Mouse (Mus musculus): ENCODE results near the gene Birc2.

DNA sequence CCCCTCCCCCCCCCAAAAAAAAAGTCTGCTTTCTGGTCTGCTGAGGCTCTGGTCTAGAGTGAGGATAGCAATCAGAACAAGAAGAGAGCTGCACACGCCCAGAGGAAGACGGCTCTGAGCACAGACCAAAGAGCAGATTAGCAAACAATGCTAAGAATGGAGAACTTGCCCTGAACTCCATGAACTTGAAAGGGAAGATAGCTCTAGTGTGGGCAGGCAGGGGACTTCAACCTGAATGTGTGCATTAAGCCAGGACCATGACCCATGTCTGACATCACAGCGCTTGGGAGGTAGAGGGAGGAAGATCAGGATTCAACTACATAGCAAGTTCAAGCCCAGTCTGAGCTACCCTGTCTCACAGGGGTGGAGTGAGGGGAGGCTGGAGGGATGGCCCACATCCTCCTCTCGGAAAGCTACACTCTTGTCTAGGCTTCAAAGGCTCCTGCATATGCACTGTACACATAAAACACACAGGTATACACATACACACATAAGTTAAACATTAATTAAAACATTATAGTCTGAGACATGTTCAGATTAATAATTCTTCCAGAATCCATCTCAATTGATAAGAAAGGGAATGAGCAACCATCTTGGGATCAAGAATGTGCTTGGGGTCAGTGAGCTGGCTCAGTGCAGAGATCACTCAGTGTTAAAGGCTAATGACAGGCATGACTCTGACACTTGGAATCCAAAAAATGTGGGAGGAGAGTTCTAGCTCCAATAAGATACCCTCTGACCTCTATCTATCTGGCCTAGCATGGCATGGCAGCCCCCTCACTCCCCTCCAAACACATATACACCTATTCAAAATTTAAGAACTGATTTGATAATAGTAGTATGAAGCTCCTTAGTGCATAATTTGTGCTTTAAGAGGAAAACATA lies 15.7 kb upstream of the Birc2 start:
- TF ChIP-seq CTCF (IDR thresholded peaks at IDR 0.05; ENCODE audit: control insufficient read depth, insufficient read depth, insufficient replicate concordance, low read depth, low read length) = no peak
- no peak for TF ChIP-seq POLR2A (IDR thresholded peaks at IDR 0.05; ENCODE audit: control insufficient read depth, low read depth, low read length)
